ENCODE assay signal across 8 mouse cellular contexts in genomic region chr8:105544544-105545205, GRCm38 (mm10). TPM values are rescaled to one million over a fixed set of nuclear protein-coding genes. Genes with fewer than 3 reads are reported as not detected.
A peak's percentile ranks its signal among the peaks of the same experiment; 100 is the strongest.
DNase-seq lines count a peak whose midpoint lies in the region; ATAC-seq and TF ChIP-seq lines count a peak whose summit lies in the region.

No protein-coding gene starts in this region.

- DNase-seq in cerebellum, postnatal 14 days, result peak; percentile 57 to 59
- DNase-seq in cerebellum, adult 11-12 months, result no peak
- DNase-seq in spleen, adult 12 weeks (ENCODE audit: low spot score), result no peak
- no peak for DNase-seq in right cerebral cortex, postnatal 14 days

- 0 out of 2 replicates have a peak, but pooled peaks have one; percentile 20 for ATAC-seq in midbrain, embryonic 15.5 days (replicated peaks)
- no peak for ATAC-seq in midbrain, embryonic 16.5 days
- ATAC-seq in intestine, postnatal 0 days, result no peak

- H3K4me1 ChIP-seq in midbrain, embryonic 15.5 days, result peaks cover 14% of the 10 kb centered on the region
- H3K4me1 ChIP-seq in midbrain, embryonic 16.5 days (ENCODE audit: control insufficient read depth, insufficient read depth, low read length), result 0 out of 2 replicates have a peak, but pooled peaks cover 4% of the 10 kb centered on the region
- peaks cover 8% of the 10 kb centered on the region; the same call in 1 of the 2 replicates for H3K4me1 ChIP-seq in intestine, postnatal 0 days (replicated peaks; ENCODE audit: control insufficient read depth, insufficient read depth, low read length)
- H3K4me1 ChIP-seq in olfactory bulb, adult 2 months (ENCODE audit: control insufficient read depth, insufficient read depth, low read length), result peaks cover 21% of the 10 kb centered on the region

- H3K9ac ChIP-seq in midbrain, embryonic 15.5 days, result no peak overlapping the region
- H3K9ac ChIP-seq in midbrain, embryonic 16.5 days (ENCODE audit: low read depth, low read length), result no peak overlapping the region
- 0 out of 2 replicates have a peak overlapping the region, but pooled peaks have one; percentile 23 for H3K9ac ChIP-seq in intestine, postnatal 0 days (ENCODE audit: low read depth, low read length)

- 51% methylated on average over 7 of the region's 7 CpGs for WGBS in midbrain, embryonic 15.5 days
- WGBS in midbrain, embryonic 16.5 days, result 61% methylated on average over 7 of the region's 7 CpGs
- WGBS in intestine, postnatal 0 days, result 42% methylated on average over 7 of the region's 7 CpGs
- WGBS in olfactory bulb, adult 2 months, result 26% methylated on average over 7 of the region's 7 CpGs

- TF ChIP-seq POLR2A in olfactory bulb, adult 2 months (IDR thresholded peaks at IDR 0.05; ENCODE audit: insufficient read depth, low read depth, low read length), result no peak

- no peak for TF ChIP-seq CTCF in intestine, postnatal 0 days (IDR thresholded peaks at IDR 0.05; ENCODE audit: low read depth)
- TF ChIP-seq CTCF in olfactory bulb, adult 2 months (IDR thresholded peaks at IDR 0.05; ENCODE audit: insufficient read depth, low read depth, low read length), result no peak

- H3K27me3 ChIP-seq in midbrain, embryonic 15.5 days (replicated peaks), result no peaks in the 10 kb centered on the region
- H3K27me3 ChIP-seq in midbrain, embryonic 16.5 days (ENCODE audit: control insufficient read depth, insufficient read depth, low read depth, low read length), result no peaks in the 10 kb centered on the region
- no peaks in the 10 kb centered on the region for H3K27me3 ChIP-seq in intestine, postnatal 0 days (replicated peaks; ENCODE audit: control insufficient read depth, insufficient read depth, low read length)

- no peaks in the 10 kb centered on the region for H3K9me3 ChIP-seq in midbrain, embryonic 15.5 days
- H3K9me3 ChIP-seq in midbrain, embryonic 16.5 days (replicated peaks; ENCODE audit: control insufficient read depth, low read length, poor library complexity, severe bottlenecking), result no peaks in the 10 kb centered on the region
- no peaks in the 10 kb centered on the region for H3K9me3 ChIP-seq in intestine, postnatal 0 days (ENCODE audit: control insufficient read depth)

- 0 out of 2 replicates have a peak, but pooled peaks cover 4% of the 10 kb centered on the region for H3K36me3 ChIP-seq in midbrain, embryonic 15.5 days (replicated peaks)
- H3K36me3 ChIP-seq in midbrain, embryonic 16.5 days (ENCODE audit: control insufficient read depth, insufficient read depth, low read length), result no peaks in the 10 kb centered on the region
- H3K36me3 ChIP-seq in intestine, postnatal 0 days (ENCODE audit: control insufficient read depth, insufficient read depth), result peaks cover 1% of the 10 kb centered on the region; the same call in 1 of the 2 replicates

- H3K4me2 ChIP-seq in midbrain, embryonic 15.5 days, result no peak overlapping the region
- no peak overlapping the region for H3K4me2 ChIP-seq in midbrain, embryonic 16.5 days (ENCODE audit: low read length)
- H3K4me2 ChIP-seq in intestine, postnatal 0 days (replicated peaks; ENCODE audit: low read depth), result no peak overlapping the region

- H3K4me3 ChIP-seq in midbrain, embryonic 15.5 days, result no peak overlapping the region
- no peak overlapping the region for H3K4me3 ChIP-seq in midbrain, embryonic 16.5 days (ENCODE audit: low read depth, low read length)
- no peak overlapping the region for H3K4me3 ChIP-seq in intestine, postnatal 0 days (ENCODE audit: low read depth, low read length)
- H3K4me3 ChIP-seq in olfactory bulb, adult 2 months (ENCODE audit: insufficient read depth, low read depth, low read length), result no peak overlapping the region

- 0 out of 2 replicates have a peak overlapping the region, but pooled peaks have one; percentile 17 for H3K27ac ChIP-seq in midbrain, embryonic 15.5 days
- no peak overlapping the region for H3K27ac ChIP-seq in midbrain, embryonic 16.5 days (ENCODE audit: low read length)
- no peak overlapping the region for H3K27ac ChIP-seq in intestine, postnatal 0 days (ENCODE audit: low read depth, low read length)
- H3K27ac ChIP-seq in olfactory bulb, adult 2 months (ENCODE audit: insufficient read depth, low read depth, low read length), result 0 out of 2 replicates have a peak overlapping the region, but pooled peaks have one; percentile 12

RNA-seq across cellular contexts. Expression of gene Atp6v0d1, which starts 21.2 kb away (rescaled TPM):
- polyA plus RNA-seq in midbrain, embryonic 15.5 days (2015; fragmentation: Nextera tagmentation; extraction: Ambion mirVana), result 234 and 240 TPM in 2 replicates
- 226 and 244 TPM in 2 replicates for polyA plus RNA-seq in midbrain, embryonic 16.5 days (2015; fragmentation: Nextera tagmentation; extraction: Ambion mirVana)
- 140 and 151 TPM in 2 replicates for polyA plus RNA-seq in intestine, postnatal 0 days (2015; fragmentation: Nextera tagmentation; extraction: Ambion mirVana)
- not detected in 2 replicates for polyA plus RNA-seq in olfactory bulb, adult 2 months (2012; ENCODE audit: insufficient read depth, insufficient read length, low replicate concordance, missing spikeins)

RNA-seq across cellular contexts. Expression of gene Hsd11b2, which starts 26.1 kb away (rescaled TPM):
- polyA plus RNA-seq in midbrain, embryonic 15.5 days (2015; fragmentation: Nextera tagmentation; extraction: Ambion mirVana), result 4.7 and 4.9 TPM in 2 replicates
- 2.7 and 3.6 TPM in 2 replicates for polyA plus RNA-seq in midbrain, embryonic 16.5 days (2015; fragmentation: Nextera tagmentation; extraction: Ambion mirVana)
- polyA plus RNA-seq in intestine, postnatal 0 days (2015; fragmentation: Nextera tagmentation; extraction: Ambion mirVana), result 1.1 and 4.1 TPM in 2 replicates
- polyA plus RNA-seq in olfactory bulb, adult 2 months (2012; ENCODE audit: insufficient read depth, insufficient read length, low replicate concordance, missing spikeins), result not detected in 2 replicates

RNA-seq across cellular contexts. Expression of gene Zdhhc1, which starts 48.0 kb away (rescaled TPM):
- polyA plus RNA-seq in midbrain, embryonic 15.5 days (2015; fragmentation: Nextera tagmentation; extraction: Ambion mirVana), result 36.5 and 39.9 TPM in 2 replicates
- polyA plus RNA-seq in midbrain, embryonic 16.5 days (2015; fragmentation: Nextera tagmentation; extraction: Ambion mirVana), result 33.6 and 38.4 TPM in 2 replicates
- polyA plus RNA-seq in intestine, postnatal 0 days (2015; fragmentation: Nextera tagmentation; extraction: Ambion mirVana), result 6.4 and 7.1 TPM in 2 replicates
- not detected in 2 replicates for polyA plus RNA-seq in olfactory bulb, adult 2 months (2012; ENCODE audit: insufficient read depth, insufficient read length, low replicate concordance, missing spikeins)

Comparison
In these comparisons a context has a peak if more than half of its experiments do, and no peak if none do; other contexts are left out.
1. DNase-seq: peak in cerebellum, postnatal 14 days (2 of 2); none in cerebellum, adult 11-12 months (single experiment), spleen, adult 12 weeks (single experiment) and right cerebral cortex, postnatal 14 days (single experiment).
2. H3K27ac ChIP-seq: peak in midbrain, embryonic 15.5 days (single experiment) and olfactory bulb, adult 2 months (single experiment); none in midbrain, embryonic 16.5 days (single experiment) and intestine, postnatal 0 days (single experiment).
3. RNA of gene Atp6v0d1, which starts 21.2 kb away (polyA plus RNA-seq): 226 to 244 TPM in midbrain, embryonic 16.5 days, 234 to 240 TPM in midbrain, embryonic 15.5 days and 140 to 151 TPM in intestine, postnatal 0 days; not detected in olfactory bulb, adult 2 months; every median in the first group is over 100 times any median in the second.